Mouse (Mus musculus): ENCODE measurements around the gene Mamdc4. TPM values are rescaled to one million over a fixed set of nuclear protein-coding genes. Genes with fewer than 3 reads are reported as not detected.

Gene Mamdc4
- total RNA-seq (2021) = 1 to 10 TPM; 2.1 to 4.0 TPM
- long read RNA-seq = 0 reads

DNA sequence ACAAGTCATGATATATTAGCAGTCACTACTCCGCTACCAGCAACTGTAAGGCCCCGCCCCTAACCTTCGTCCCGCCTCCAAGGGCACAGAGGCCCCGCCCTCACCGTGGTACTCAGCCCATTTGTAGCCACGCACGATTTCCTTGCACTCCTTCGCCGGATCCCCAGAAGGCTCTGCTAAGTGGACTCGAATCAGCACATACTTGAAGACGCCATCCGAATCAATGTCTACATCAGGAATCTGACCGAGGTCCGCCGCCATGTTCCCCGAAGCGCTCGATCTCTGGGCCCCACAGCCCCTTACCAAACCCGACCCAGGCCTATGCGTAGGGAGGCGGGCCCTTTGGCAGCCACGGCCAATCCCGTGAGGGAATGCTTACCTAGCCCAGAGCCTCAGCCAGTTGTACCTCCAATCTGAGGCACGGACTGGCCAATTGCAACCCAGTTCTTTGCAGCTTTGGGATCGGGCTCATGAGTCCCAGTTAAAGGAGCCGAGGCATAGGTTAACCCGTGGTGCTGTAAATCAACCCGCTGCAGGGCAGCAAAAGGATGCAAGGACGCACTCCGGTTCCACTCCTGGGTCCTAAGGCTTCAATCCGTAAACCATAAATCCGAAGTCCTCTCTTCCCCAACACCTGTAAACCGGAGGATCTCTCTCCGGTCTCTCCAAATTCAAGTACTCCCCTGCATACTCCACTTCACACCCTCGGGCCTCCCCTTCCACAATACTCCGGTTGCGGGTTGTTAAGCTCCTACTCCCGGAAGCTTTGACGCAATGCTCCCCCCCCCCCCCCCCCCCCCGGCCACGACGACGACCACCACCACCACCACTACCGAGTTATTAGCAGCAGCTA is at the start of gene Mamdc4, which contains the start of gene Phpt1:
Mamdc4 (minus strand) TSS at position 267 of the 853 bp plus-strand sequence.
Phpt1 (minus strand) TSS at position 646 of the 853 bp plus-strand sequence.
- DNase-seq (ENCODE audit: low spot score in 2 of 2) = peak; percentile 97 to 98

DNA sequence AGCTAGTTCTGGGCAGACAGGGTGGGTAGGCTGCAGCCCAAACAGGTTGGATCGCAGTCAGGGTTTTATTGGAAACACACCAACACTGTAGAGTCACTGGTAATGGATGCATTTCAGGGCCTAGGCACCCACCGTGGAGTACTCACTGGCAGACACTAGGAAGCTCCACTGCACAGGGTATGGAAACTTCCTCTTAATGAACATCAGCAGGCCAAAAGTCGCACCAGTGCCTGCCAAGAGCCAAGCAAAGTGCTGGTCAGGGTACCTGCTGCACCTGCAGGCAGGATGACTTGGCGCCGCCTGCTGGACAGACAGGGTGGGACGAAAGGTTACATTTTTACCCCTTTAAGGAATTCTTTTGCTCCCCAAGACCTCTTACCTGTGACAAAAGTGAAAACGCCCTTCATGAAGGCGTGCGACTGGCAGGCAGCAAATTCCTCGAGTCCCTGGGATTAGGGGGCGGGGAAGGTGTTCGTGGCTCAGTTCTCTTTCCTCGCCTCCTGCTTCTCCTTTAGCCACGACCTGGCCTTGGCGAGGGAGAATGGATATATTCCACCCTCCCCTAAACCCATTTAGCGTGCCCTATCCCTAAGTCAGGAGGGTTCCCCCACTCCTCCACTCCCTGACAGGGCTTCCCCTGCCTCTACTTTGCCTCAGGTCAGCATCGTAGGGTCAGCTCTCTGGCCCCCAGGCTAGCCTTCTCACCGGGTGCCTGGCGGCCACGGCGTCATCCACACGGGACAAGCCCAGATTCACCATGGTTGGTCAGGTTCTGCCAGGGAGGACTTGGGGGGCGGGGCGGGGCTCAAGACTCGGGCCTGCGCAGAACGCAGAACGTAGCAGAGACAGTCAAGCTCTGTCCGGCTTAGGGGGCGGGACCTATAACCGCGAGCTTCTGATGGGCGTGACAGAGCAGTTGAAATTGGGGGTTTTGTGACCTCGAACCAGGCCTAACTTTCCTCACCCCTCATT is 46.9 kb upstream of the Mamdc4 start, which contains the start of gene Tmem141:
Tmem141 (minus strand) TSS at position 777 of the 972 bp plus-strand sequence.
- DNase-seq (ENCODE audit: low spot score in 2 of 2) = peak; percentile 77 to 86

DNA sequence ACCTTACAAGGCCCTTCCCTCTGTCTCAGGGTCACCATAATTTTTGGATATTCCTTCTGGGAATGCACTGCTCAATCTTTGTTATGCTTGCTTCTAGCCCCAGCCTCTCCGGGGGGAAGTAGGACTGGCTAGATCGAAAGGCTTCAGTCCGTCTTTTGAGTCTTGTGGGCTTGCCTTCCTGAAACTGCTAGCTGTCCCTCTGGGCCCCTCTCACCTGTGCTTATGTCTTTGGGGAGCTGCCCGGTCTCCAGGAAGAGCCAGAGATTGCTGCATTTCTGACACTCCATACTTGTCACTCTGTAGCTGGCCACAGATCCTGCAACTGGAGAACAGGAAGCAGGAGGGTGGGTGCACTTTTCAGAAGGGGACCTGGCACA is 46.2 kb upstream of the Mamdc4 start:
- no peak for DNase-seq (ENCODE audit: low spot score in 2 of 2)

DNA sequence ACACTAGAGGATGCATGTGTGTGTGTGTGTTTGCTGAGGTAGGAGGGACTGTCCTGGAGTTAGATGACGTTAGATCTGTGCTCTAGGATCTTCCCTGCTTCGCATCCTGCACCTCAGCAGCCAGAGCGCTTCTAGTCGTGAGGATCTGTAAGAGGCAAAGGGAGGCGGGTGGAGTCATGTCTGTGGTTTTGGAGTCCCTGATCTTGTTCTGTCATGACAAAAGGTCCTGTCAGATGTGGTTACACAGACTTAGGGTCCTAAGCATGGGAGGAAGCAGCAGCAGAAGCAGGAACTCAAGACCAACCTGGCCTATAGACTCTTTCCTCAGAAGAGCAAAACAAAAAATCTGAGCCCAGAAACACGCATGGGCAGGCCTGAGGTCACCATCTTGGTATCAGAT is 45.7 kb upstream of the Mamdc4 start:
- no peak for DNase-seq (ENCODE audit: low spot score in 2 of 2)

DNA sequence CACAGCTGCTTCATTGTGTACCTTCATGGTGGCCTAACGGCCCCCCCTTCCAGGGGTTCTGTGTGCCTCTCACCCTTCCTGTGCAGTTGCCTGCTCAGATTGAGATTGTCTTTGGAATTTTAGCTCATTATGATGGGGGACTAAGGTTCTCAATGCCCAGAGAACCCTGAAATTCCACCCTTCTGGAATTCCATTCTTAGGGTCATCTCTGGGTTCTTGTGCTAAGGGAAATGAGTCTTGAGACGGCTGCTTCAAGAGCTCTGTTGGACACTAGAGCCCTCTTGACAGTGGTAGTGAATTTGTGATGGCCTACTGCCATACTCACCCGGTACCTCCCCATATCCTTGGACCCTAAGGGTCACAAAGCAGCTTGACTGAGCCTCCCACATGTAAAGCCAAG is 42.9 kb upstream of the Mamdc4 start, which contains the start of gene Ccdc183:
Ccdc183 (minus strand) TSS at position 101 of the 400 bp plus-strand sequence.
- no peak for DNase-seq (ENCODE audit: low spot score in 2 of 2)

DNA sequence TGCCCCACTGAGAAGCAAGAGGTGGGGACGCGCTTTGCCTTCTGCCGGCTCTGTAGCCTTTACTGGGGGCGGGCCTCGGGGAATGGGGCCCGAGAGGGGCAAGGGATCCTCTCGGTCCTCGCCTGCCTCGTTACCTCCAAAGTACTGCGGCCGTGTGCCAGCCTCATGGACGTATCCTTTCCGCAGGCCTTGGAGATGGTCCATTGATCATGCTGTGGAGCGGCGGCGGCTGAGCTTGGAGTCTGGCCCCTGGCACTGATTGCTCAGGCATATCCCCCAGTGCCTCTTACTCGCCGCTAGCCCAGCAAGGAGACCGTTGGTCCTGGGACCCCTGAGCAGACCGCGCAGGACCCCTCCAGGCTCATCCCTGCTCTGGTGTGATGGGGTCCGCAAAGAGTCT is 41.8 kb upstream of the Mamdc4 start:
- no peak for DNase-seq (ENCODE audit: low spot score in 2 of 2)

DNA sequence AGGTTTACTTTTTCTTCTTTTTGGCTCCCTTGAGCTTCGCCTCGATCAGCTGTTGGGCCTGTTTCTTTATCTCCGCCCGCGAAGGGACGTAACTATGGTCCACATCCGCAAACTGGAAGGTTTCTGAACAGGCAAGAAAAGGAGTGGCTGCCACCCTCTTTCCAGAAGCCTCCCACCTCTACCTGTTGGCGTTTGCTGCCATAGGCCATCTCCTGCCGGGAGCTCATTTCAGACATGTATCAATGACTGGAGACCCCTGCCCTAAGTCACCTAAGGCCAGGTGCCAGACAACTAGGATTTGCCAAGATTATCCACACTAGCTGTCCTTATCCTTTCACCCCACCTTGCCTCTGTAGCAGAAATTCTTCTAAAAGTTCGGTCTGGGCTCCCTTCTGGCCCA is 34.0 kb upstream of the Mamdc4 start:
- no peak for DNase-seq (ENCODE audit: low spot score in 2 of 2)

DNA sequence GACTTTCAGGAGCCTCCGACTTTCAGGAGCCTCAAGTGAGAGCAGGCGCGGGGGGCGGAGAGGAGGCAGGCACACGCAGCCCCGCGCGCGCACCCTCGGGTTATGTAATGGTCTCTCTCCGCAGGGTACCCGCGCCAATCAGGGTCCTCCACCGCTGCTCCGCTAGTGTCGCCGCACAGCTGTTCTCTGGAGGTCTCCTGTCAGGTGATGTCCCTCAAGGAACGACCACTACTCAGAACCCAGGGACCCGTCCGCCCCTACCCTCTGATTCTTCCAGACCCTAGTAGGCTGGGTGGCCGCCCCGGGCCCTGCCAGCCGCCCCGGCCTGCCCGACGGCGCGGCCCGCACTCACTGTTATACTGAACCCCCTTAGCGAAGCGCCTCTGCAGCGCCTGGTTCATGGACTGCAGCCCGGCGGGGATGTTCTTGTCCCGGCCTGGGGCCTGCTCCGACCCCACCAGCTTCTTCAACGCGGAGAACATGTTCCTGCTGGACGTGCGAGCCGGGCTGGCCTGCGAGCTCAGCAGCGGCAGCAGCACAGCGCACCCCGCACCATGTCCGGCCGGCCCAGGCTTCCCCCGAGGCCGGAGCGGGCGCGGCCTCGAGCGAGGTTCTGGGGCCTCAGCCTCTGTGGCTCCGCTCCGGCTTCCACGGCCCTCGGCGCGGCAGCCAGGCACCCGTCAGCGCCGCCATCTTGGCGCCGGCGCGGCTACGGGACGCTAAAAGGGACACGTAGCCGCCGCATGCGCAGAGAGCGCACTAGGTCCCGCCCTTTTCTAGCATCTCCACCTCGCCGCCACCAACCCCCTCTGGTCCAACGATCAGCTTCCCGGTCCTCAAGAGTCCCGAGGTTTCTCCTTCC is 33.3 kb upstream of the Mamdc4 start, which contains the start of gene Rabl6:
Rabl6 (minus strand) TSS at position 761 of the 862 bp plus-strand sequence.
- peak; percentile 83 to 96 for DNase-seq (ENCODE audit: low spot score in 2 of 2)

DNA sequence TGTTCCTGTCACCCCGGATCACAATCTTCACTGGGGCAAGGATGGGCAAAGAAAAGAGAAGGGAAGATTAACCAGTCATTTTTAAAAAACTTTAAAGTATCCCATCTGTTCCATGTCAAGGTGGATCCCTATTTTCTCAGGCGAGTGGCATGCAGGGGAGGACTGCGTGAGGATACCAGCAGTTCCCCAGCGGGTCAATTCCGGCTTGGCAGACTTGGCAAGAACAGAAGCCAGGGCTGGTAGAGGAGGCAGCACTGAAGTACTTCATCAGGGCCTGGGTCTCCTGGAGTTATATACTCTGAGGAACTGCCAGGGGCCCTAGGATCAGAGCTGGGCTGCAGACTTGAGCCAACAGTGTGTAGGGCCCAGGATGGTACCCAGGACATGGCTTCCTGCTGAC is 27.9 kb upstream of the Mamdc4 start:
- DNase-seq (ENCODE audit: low spot score in 2 of 2) = no peak

DNA sequence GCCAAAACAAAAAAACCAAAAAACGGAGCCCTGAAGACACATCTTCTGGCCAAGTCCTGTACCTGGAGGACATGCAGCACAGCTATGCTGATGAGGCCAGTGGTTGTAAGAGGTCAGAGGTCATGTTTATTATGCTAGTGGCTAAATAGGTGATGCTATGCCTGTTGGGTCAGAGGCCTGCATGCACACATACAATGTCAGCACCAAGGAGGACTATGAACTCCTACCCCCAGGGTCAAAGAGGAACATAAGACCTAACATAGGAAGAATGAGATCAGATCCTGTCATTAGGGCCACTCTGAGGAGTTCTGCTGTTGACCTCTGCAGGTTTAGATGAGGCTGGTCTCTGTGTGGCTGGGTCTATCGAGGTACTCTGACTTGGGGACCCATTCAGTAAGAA is 25.4 kb upstream of the Mamdc4 start:
- no peak for DNase-seq (ENCODE audit: low spot score in 2 of 2)

DNA sequence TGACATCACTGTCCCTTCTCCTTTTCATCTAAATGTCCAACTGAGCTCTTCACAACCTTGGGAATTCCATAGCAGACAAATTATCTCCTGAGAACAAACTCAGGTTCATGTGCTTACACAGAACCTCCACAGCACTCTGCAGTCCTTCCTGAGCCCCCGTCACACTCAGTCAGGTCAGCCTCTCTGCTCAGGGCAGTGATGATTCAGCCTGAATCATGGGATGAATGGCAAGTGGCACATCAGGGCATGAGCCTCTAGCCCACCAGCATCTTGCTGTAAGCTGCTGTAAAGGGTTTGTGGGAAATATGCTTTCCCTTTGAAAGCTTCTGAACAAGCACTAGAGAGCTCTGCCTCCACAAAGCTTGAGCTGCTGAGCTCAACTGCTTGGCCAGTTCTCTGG is 24.1 kb upstream of the Mamdc4 start:
- no peak for DNase-seq (ENCODE audit: low spot score in 2 of 2)

DNA sequence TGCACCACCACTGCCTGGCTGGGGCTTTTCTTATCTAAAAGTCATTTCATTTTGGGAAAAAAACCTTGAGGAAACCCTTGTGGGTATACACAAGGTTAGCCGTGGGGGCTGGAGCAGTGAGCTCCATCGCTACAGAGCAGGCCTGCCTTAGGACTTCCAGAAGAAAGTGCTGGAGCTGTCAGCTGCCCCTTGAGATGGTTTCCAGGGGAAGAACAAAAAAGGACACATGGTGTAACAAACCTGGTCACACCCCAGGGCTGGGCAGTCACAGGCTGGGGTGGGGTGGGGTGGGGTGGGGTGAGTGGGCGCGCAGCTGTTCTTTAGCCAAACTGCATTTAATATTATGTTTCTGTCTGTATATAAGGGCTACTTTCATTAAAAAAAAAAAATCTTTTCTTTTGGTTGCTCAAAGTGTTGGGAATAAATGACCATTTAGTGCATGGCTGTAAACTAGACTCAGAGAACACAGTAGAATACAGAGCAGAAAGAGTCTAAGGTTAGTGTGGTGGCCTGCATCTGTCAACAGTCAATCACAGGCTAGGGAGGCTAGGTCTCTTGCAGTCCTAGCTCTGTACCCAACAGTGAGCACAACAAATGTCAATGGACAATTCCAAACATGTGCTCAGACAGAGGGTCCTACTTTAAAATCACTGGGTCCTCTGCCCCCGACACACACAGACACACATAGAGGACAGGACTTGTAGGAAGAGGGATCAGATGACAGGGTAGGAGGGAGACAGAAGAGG is 22.3 kb upstream of the Mamdc4 start:
- DNase-seq (ENCODE audit: low spot score in 2 of 2) = no peak

DNA sequence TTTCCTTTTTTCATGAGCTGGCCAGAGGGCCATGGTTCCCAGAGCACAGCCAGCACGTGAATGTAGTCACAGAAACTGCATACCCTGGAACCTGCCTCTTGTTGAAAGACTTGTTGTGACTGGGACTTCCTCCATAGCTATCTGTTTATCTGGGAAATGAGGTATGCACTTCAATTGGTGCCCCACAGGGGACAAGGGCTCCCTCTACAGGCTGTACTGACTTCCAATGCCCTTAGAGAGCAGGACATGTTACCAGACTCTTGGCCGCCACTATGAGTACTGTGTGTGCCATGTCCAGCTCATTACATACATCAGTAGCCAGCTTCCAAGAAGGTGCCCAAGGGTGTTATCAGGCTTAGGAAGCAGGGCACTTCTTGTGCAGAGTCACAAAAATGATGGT is 17.2 kb upstream of the Mamdc4 start:
- DNase-seq (ENCODE audit: low spot score in 2 of 2) = peak; percentile 28 to 69

DNA sequence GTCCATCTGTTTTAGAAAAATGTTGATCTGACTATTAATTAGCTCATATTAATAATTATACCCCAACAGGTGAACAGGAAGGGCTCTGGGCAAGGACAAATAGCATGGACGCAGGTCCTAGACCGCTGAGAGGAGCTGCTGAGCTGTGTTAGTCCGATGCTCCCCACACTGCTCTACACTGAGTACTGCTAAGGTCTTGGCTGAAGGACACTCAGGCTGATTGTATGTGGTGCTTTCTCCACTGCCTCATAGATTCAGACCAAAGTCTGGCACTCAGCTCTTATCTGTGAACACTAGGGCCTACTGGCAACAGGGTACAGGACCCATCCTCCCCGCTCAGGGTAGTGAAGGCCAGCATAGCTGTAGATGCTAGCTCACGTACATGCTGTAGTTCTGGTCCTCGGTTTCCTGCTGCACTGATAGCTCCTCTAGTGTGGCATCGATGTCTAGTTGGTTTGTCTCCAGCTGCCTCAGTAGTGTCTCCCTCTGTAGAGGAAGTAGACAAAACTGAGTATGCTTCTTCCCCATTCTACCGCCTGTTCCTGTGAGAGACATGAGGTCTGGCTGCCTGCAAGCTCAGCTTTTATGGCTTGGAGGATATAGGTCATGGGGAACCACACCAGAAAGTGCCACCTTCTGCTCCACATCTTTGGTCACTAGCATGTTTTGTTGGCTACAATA is 13.7 kb upstream of the Mamdc4 start:
- DNase-seq (ENCODE audit: low spot score in 2 of 2) = no peak

DNA sequence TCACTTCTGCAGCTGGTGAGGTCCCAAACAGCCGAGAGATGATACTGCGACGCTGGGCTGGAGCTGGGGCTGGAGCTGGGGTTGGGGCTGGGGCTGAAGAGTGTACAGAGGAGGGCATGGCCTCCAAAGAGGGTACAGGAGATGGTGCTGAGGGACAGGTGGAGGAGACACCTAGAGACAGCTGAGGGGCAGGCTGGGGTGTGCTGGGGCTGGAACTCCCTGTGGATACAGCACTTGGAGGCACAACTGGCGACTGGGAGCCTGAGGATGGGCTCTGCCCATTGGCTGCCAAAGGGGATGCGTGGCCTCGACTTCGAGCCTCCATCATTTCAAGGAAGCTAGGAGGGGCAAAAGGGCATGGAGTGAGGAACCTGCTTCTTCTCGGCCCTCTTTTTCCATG is 12.6 kb upstream of the Mamdc4 start:
- no peak for DNase-seq (ENCODE audit: low spot score in 2 of 2)

DNA sequence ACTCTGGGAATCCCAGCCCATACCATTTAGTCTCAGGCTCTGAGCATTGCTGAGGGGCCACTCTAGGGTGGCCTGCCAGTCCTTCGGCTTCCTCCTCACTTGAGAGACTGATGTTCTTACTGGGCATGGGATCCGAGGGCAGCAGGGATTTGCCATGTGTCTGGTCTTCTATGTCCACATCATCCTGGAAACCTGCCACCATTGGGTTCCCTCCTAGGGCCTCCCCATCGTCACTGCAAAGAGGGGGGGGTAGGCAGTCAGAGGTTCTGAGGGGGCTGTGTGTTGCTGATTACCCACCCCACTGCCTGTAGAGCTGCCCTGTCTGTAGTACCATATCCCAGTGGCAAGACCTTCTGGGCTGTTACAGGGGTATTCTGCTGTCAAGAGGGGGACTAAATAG is 11.0 kb upstream of the Mamdc4 start:
- no peak for DNase-seq (ENCODE audit: low spot score in 2 of 2)

DNA sequence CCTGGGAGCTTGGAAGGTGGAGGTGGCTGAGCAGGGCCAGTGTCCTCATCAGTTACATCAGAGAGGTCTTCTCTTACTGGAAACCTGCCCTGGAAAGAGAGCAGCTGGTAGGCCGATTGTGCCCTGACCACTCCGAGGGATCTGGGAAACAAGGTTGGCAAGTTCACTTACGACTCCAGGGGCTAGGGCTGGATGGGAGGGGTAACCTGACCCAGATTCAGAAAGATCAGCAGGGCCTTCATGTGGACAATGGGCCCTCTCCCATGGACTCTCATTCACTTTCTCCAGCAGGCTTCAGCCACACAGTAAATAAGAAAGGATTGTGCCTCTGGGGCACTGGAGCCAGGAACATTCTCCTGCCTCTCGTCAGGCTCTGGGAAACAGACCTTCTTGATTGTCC is 10.2 kb upstream of the Mamdc4 start:
- DNase-seq (ENCODE audit: low spot score in 2 of 2) = peak in 1 of 2 experiments; percentile 36

DNA sequence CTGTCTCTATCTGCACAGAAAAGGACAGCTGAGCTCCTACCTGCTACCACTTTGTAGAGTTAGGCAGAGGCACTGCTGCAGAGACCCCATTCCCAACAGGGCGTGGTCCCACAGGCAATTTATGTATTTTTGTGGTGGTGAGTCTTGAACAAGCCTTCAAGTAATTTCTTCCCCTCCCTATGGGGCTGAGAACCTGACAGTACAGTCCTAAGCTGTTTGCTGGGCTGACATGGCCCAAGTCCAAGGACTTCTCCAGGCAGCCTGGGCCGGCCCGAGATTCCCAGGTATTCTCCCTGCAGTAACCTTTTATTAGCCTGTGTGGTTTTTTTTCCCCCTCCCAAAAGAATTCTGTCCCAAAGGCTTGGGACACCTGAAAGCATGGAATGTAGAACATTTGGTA is 9.5 kb upstream of the Mamdc4 start:
- DNase-seq (ENCODE audit: low spot score in 2 of 2) = no peak

DNA sequence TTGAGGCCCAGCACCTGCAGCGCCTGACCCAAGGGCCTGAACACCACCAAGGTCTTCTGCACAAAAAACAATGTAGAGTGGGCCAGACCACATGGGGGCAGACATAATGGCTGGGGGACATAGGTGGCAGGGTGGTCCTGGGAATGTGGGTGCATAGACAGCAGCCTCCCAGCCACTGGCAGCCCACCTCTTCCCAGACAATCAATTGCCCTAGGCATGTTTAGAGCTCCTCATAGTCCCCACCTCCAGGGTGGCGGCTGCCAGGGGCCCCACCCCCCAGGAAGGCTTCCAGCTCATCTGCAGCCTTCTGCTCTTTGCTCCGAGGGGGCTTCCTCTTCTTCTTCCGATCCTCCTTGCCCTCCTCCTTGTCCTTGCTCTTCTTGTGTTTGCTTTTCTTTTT is 8.9 kb upstream of the Mamdc4 start:
- DNase-seq (ENCODE audit: low spot score in 2 of 2) = no peak
